Mouse (Mus musculus) C2C12 (cell line): Measurements from ENCODE around the gene Dntt. TPM values are rescaled to one million over a fixed set of nuclear protein-coding genes. Genes with fewer than 3 reads are reported as not detected.

Experiments
- H3K27me3 ChIP-seq: one replicate; pipeline ENCODE4 v1.6.1; 2011; ENCODE audit not compliant: control insufficient read depth, insufficient read depth, insufficient read length
- H3K36me3 ChIP-seq: one replicate; pipeline ENCODE4 v1.6.1; 2011; ENCODE audit not compliant: control insufficient read depth, insufficient read depth
- H3K4me3 ChIP-seq: one replicate; pipeline ENCODE4 v1.5.1; 2011; ENCODE audit warnings: mild to moderate bottlenecking, control low read depth; ENCODE audit not compliant: poor library complexity, insufficient read depth, severe bottlenecking
- H3K79me2 ChIP-seq: one replicate; pipeline ENCODE4 v1.6.1; 2011; ENCODE audit not compliant: control insufficient read depth, insufficient read depth
- H3K79me3 ChIP-seq: one replicate; pipeline ENCODE4 v1.6.1; 2011; ENCODE audit warnings: low read depth, control low read depth
- H3ac ChIP-seq: one replicate; pipeline ENCODE3; 2011; ENCODE audit warnings: low read depth; ENCODE audit not compliant: control insufficient read depth, insufficient read length
- CEBPB ChIP-seq: IDR thresholded peaks from one replicate; pipeline ENCODE4 v1.6.1; 2011; ENCODE audit warnings: low read depth, mild to moderate bottlenecking, control low read depth, moderate library complexity
- CTCF ChIP-seq: IDR thresholded peaks from one replicate; pipeline ENCODE4 v1.5.1; 2011; ENCODE audit not compliant: control insufficient read depth, insufficient read depth, insufficient read length
- FOSL1 ChIP-seq: IDR thresholded peaks from one replicate; pipeline ENCODE4 v1.8.0; 2011; ENCODE audit warnings: mild to moderate bottlenecking, low read length; ENCODE audit not compliant: poor library complexity, insufficient read depth, severe bottlenecking
- MAX ChIP-seq: IDR thresholded peaks from one replicate; pipeline ENCODE4 v1.6.1; 2011; ENCODE audit warnings: mild to moderate bottlenecking, control low read depth
- MYOD1 ChIP-seq: IDR thresholded peaks from one replicate; pipeline ENCODE4 v1.6.1; 2011; ENCODE audit warnings: low read depth; ENCODE audit not compliant: control insufficient read depth, insufficient read length
- MYOG ChIP-seq: IDR thresholded peaks from one replicate; pipeline ENCODE4 v1.6.1; 2011; ENCODE audit not compliant: control insufficient read depth, insufficient read length; ENCODE audit errors: extremely low read depth
- USF1 ChIP-seq: IDR thresholded peaks from one replicate; pipeline ENCODE4 v1.6.1; 2011; ENCODE audit warnings: low read depth, mild to moderate bottlenecking, control low read depth, moderate library complexity
- polyA plus RNA-seq: library from polyadenylated mRNA; unstranded; fragments of >200 nt; fragmentation: generic; extraction: Trizol; gene quantifications from one replicate; pipeline ENCODE4 v1.2.1, GENCODE M21; 2012; ENCODE audit warnings: missing spikeins

Dntt gene
- polyA plus RNA-seq, 1 experiment: not detected

DNA sequence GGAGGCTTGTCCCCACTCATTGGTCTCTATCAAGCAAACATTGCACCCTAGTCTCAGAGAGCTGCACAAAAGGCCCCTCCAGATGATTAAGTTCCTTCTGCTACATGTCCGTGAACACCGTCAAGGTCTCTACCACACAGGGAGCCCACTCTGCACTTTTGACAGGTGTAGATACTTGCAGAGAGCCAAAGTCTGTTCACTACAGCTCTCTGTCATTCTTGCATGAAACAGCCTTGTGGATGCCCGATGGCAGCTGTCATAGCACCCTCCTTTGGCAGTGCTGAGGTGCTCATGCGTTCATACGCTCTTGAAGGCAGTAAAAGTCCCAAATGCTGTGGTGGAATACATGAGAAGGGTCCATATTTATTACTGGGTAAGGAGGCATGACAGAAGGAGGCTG, 2.1 kb upstream of the Dntt start:
- H3K36me3 ChIP-seq: no peaks in the 10 kb centered on the region
- H3K79me3 ChIP-seq: no peaks in the 10 kb centered on the region
- H3K4me3 ChIP-seq: no peak overlapping the region
- peaks cover 7% of the 10 kb centered on the region for H3K27me3 ChIP-seq
- TF ChIP-seq CEBPB (no peak), MYOG (no peak)
- no peak overlapping the region for H3ac ChIP-seq
- H3K79me2 ChIP-seq: no peaks in the 10 kb centered on the region

DNA sequence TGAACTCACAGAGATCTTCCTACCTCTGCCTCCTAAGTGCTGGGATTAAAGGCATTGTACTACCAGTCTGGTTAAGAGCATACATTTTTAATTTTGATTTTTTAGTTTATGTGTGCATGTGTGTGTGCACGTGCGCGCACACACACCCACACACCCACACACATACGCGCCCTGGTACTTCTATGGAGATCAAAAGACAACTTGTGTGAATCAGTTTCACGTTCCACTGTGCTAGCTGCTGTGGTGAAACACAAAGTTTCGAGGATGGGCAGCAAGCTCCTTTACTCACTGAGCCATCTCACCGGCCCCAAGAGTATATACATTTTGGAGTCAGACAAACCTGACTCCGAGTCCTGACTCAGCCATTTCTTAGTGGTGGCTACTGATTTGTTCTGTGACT, 1.5 kb upstream of the Dntt start:
- Histone ChIP-seq H3K4me3 (no peak overlapping the region), H3K79me3 (no peaks in the 10 kb centered on the region), H3ac (no peak overlapping the region), H3K27me3 (peaks cover 6% of the 10 kb centered on the region), H3K36me3 (no peaks in the 10 kb centered on the region), H3K79me2 (no peaks in the 10 kb centered on the region)
- TF ChIP-seq CEBPB (no peak), CTCF (no peak), USF1 (no peak), FOSL1 (no peak), MAX (no peak), MYOG (no peak), MYOD1 (no peak)

DNA sequence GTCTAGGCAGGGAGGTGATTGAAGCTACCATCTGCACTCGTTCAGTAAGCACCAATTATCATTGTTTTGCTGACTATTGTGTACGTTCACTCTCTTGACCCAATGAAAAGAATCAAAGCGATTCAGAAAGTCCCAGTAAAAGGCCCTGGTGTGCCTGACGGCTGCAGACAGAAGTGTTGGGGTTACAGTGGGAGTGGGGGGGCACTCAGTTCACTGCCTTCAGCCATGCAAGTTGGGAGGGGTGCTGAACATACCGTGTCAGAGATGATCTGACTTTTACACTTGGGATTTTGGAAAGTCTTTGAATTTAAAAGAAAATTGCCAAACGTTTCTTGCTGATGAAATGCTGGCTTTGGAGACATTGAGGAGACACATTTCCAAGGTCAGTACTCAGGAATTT, 1.1 kb downstream of the Dntt start:
- no peaks in the 10 kb centered on the region for H3K36me3 ChIP-seq
- H3K79me2 ChIP-seq: no peaks in the 10 kb centered on the region
- no peaks in the 10 kb centered on the region for H3K79me3 ChIP-seq
- no peak overlapping the region for H3K4me3 ChIP-seq
- no peak overlapping the region for H3ac ChIP-seq
- H3K27me3 ChIP-seq: peaks cover 8% of the 10 kb centered on the region
- TF ChIP-seq MYOD1: no peak
- TF ChIP-seq MAX: no peak
- TF ChIP-seq USF1: no peak
- TF ChIP-seq CEBPB: no peak
- TF ChIP-seq FOSL1: no peak
- no peak for TF ChIP-seq MYOG
- TF ChIP-seq CTCF: no peak

- no peak for TF ChIP-seq CTCF
- TF ChIP-seq USF1: no peak
- TF ChIP-seq MAX: peak; percentile 68
- TF ChIP-seq MYOD1: peak; percentile 16
- no peak for TF ChIP-seq MYOG
- TF ChIP-seq CEBPB: no peak
These were observed 1.9 kb downstream of the Dntt start for GRCm38 (mm10) chr19:41031009-41031408.

DNA sequence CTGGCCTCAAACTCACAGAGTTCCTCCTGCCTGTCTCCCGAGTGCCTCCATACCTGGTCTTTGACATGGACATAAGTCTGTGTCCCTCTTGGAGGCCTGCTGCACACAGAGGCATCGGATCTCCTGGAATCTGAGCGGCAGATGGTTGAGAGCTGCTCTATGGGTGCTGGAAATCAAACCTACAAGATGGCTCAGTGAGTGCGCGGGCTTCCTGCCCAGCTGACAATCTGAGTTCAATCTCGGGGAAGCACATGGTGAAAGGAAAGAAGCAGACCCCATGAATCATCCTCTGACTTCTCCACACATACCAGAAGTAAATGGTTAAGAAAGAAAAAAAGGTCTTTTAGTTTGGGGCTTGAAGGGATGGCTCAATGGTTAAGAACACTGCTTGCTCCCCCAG, 2.8 kb downstream of the Dntt start:
- Histone ChIP-seq H3K79me3 (no peaks in the 10 kb centered on the region), H3K79me2 (no peaks in the 10 kb centered on the region), H3K4me3 (no peak overlapping the region), H3ac (no peak overlapping the region), H3K36me3 (no peaks in the 10 kb centered on the region), H3K27me3 (peaks cover 8% of the 10 kb centered on the region)
- TF ChIP-seq MYOD1 (no peak), FOSL1 (no peak), MYOG (no peak), USF1 (no peak), MAX (no peak), CTCF (no peak), CEBPB (no peak)

More at GRCm38 (mm10) chr19:41031009-41031408, 1.9 kb downstream of the Dntt start:
- H3K79me2 ChIP-seq: no peaks in the 10 kb centered on the region
- no peak overlapping the region for H3ac ChIP-seq
- peaks cover 8% of the 10 kb centered on the region for H3K27me3 ChIP-seq
- H3K36me3 ChIP-seq: no peaks in the 10 kb centered on the region
- H3K4me3 ChIP-seq: no peak overlapping the region
- H3K79me3 ChIP-seq: no peaks in the 10 kb centered on the region

DNA sequence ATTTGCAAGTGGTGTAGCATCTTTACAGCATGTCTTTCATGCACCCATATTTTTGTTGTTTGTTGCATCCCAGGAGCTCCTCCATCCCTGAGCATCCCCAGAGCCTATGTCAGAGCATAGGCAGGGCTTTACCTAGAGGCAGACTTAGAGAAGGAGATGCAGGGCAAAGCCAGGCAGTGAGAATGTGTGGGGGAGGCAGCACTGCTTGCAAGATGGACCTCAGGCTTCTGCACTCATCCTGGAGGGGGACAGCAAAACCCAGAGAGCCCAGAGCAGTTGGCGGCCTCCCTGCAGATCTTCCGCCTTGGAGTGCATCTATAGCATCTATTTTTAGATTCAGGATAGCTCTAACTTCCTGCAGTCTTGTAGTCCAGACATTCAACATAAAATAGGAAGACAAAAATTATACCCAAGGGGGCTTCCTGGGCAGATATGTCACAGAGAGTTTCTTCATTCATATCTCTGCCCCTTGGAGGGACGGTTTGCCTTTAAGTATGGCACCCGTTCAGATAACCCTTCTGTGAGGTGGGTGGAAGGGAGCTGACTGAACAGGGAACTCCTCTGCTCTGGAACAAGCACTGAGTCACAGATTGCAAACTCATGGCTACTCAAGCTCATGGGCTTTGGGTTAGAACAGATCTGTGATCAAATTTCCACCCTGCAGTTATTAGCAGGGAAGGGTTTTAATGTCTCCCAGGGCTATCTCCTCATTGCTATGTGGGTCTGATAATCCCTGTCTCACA, 6.9 kb downstream of the Dntt start:
- Histone ChIP-seq H3K4me3 (no peak overlapping the region), H3K36me3 (no peaks in the 10 kb centered on the region), H3K27me3 (peaks cover 10% of the 10 kb centered on the region), H3K79me2 (no peaks in the 10 kb centered on the region), H3ac (no peak overlapping the region), H3K79me3 (no peaks in the 10 kb centered on the region)
- TF ChIP-seq CEBPB (no peak), USF1 (no peak), MAX (no peak), FOSL1 (no peak), MYOD1 (no peak), MYOG (no peak), CTCF (no peak)
